9 mouse cellular contexts compared by ENCODE assay signal in genomic region chr9:40617036-40617675, GRCm38 (mm10). TPM values are rescaled to one million over a fixed set of nuclear protein-coding genes. Genes with fewer than 3 reads are reported as not detected.
DNase-seq lines count a peak whose midpoint lies in the region; ATAC-seq and TF ChIP-seq lines count a peak whose summit lies in the region.
"Had no signal": no experiment of that assay in that cellular context is flagged by ENCODE, and none has a peak within 500 bp of the region (broad histone marks: within the 10 kb centered on the region; RNA-seq: fewer than 3 reads in every experiment).

No protein-coding gene starts in this region.

- DNase-seq in liver, embryonic 11.5 days (ENCODE audit: low spot score) = peak; percentile 37
- DNase-seq in liver = no peak
- DNase-seq in limb, embryonic 14.5 days (ENCODE audit: low spot score) = no peak
- peak; percentile 19 for DNase-seq in retina, postnatal 7 days (ENCODE audit: low read depth, low spot score)
- no peak for DNase-seq in layer of hippocampus, adult 11-12 months (ENCODE audit: low spot score)
- no peak for DNase-seq in kidney, postnatal 25 days

- peaks cover 15% of the 10 kb centered on the region for H3K27me3 ChIP-seq in liver, embryonic 11.5 days (replicated peaks; ENCODE audit: control insufficient read depth, insufficient read depth, low read length)
- no peaks in the 10 kb centered on the region for H3K27me3 ChIP-seq in limb, embryonic 14.5 days (ENCODE audit: control insufficient read depth, insufficient read depth, low read length)

- H3K9ac ChIP-seq in liver, embryonic 11.5 days (ENCODE audit: low read depth, low read length) = no peak overlapping the region
- H3K9ac ChIP-seq in limb, embryonic 14.5 days (ENCODE audit: low read depth, low read length, severe bottlenecking) = no peak overlapping the region; the same call in 1 of the 2 replicates

- no peaks in the 10 kb centered on the region for H3K9me3 ChIP-seq in liver, embryonic 11.5 days (ENCODE audit: control insufficient read depth, low read length)
- H3K9me3 ChIP-seq in limb, embryonic 14.5 days (ENCODE audit: control insufficient read depth, low read length) = no peaks in the 10 kb centered on the region

- no peak for TF ChIP-seq POLR2A in embryonic fibroblast, embryonic 13.5 days (IDR thresholded peaks at IDR 0.05; ENCODE audit: low read depth, low read length)
- no peak for TF ChIP-seq POLR2A in limb, embryonic 14.5 days (IDR thresholded peaks at IDR 0.05; ENCODE audit: borderline replicate concordance, extremely low read depth, insufficient read depth, insufficient read length)

- H3K36me3 ChIP-seq in liver, embryonic 11.5 days (ENCODE audit: control insufficient read depth, insufficient read depth, low read length) = no peaks in the 10 kb centered on the region
- H3K36me3 ChIP-seq in limb, embryonic 14.5 days (ENCODE audit: control insufficient read depth, insufficient read depth, low read length) = no peaks in the 10 kb centered on the region

- H3K4me1 ChIP-seq in liver, embryonic 11.5 days (replicated peaks; ENCODE audit: control insufficient read depth, insufficient read depth, low read length) = peaks cover 4% of the 10 kb centered on the region; the same call in 1 of the 2 replicates
- H3K4me1 ChIP-seq in embryonic fibroblast, embryonic 13.5 days (ENCODE audit: control insufficient read depth, insufficient read depth, low read length) = peaks cover 13% of the 10 kb centered on the region
- peaks cover 15% of the 10 kb centered on the region for H3K4me1 ChIP-seq in limb, embryonic 14.5 days (ENCODE audit: control insufficient read depth, insufficient read depth, low read length)

- WGBS in liver, embryonic 11.5 days = 4% methylated on average over 20 of the region's 20 CpGs
- WGBS in limb, embryonic 14.5 days = 1% methylated on average over 20 of the region's 20 CpGs

- peak overlapping the region; percentile 24; the same call in 1 of the 2 replicates for H3K4me3 ChIP-seq in liver, embryonic 11.5 days (ENCODE audit: low read depth, low read length)
- no peak overlapping the region for H3K4me3 ChIP-seq in embryonic fibroblast, embryonic 13.5 days (ENCODE audit: insufficient read depth, low read length)
- peak overlapping the region; percentile 23 for H3K4me3 ChIP-seq in limb, embryonic 14.5 days (replicated peaks; ENCODE audit: low read length)

- TF ChIP-seq CTCF in embryonic fibroblast, embryonic 13.5 days (IDR thresholded peaks at IDR 0.05; ENCODE audit: borderline replicate concordance, insufficient read depth, low read length) = no peak

- H3K4me2 ChIP-seq in liver, embryonic 11.5 days = peak overlapping the region; percentile 62
- peak overlapping the region; percentile 49 for H3K4me2 ChIP-seq in limb, embryonic 14.5 days (replicated peaks; ENCODE audit: low read depth, low read length, severe bottlenecking)

- ATAC-seq in liver, embryonic 11.5 days (replicated peaks; ENCODE audit: low FRiP score) = no peak
- 0 out of 2 replicates have a peak, but pooled peaks have one; percentile 12 for ATAC-seq in limb, embryonic 14.5 days (ENCODE audit: low FRiP score, low read depth)
- ATAC-seq in inflammation-experienced regulatory T-cells, adult 6 months = no peak

- H3K27ac ChIP-seq in liver, embryonic 11.5 days (ENCODE audit: low read depth, low read length) = no peak overlapping the region
- H3K27ac ChIP-seq in embryonic fibroblast, embryonic 13.5 days (ENCODE audit: insufficient read depth, low read length) = 0 out of 2 replicates have a peak overlapping the region, but pooled peaks have one; percentile 1
- 0 out of 2 replicates have a peak overlapping the region, but pooled peaks have one; percentile 13 for H3K27ac ChIP-seq in limb, embryonic 14.5 days (replicated peaks; ENCODE audit: low read depth, low read length)

RNA-seq across cellular contexts. Expression of gene Gm21915, which starts 53.3 kb away (rescaled TPM):
- polyA plus RNA-seq in liver, embryonic 11.5 days (2014; fragmentation: Nextera tagmentation; extraction: Ambion mirVana) = not detected in 2 replicates
- not detected in 2 replicates for polyA plus RNA-seq in embryonic fibroblast, embryonic 13.5 days (2011; ENCODE audit: insufficient read length, low read depth, missing spikeins)
- not detected in 2 replicates for polyA plus RNA-seq in limb, embryonic 14.5 days (2012; rRNA removed)
- polyA plus RNA-seq in limb, embryonic 14.5 days (2014; fragmentation: Nextera tagmentation; extraction: Ambion mirVana) = not detected in 2 replicates
- polyA plus RNA-seq in inflammation-experienced regulatory T-cells, adult 6 months (2017; shearing (Covaris generic)) = not detected
- polyA plus RNA-seq: large intestine, adult 2 months had no signal

Comparison
In these comparisons a context has a peak if more than half of its experiments do, and no peak if none do; other contexts are left out.
1. DNase-seq: peak in liver, embryonic 11.5 days (single experiment) and retina, postnatal 7 days (single experiment); none in liver (single experiment), limb, embryonic 14.5 days (single experiment), layer of hippocampus, adult 11-12 months (single experiment) and kidney, postnatal 25 days (0 of 2).